Mouse (Mus musculus) embryonic facial prominence, embryonic 11.5 days (tissue): ENCODE results near the gene Tbc1d30. TPM values are rescaled to one million over a fixed set of nuclear protein-coding genes. Genes with fewer than 3 reads are reported as not detected.

ENCODE experiments used
- ATAC-seq: fragments of 200-750 bp; cut with Nextera tagmentation; replicated peaks from 2 replicates; pipeline ENCODE4 v1.8.0; 2017; ENCODE audit warnings: low read depth; ENCODE audit not compliant: insufficient number of reproducible peaks, low FRiP score, low TSS enrichment
- DNase-seq: peaks from one replicate; pipeline ENCODE4 v3.0.0-alpha.2; 2015; ENCODE audit warnings: low spot score
- H3K27ac ChIP-seq: fragments of 300-500 bp; sonication (generic); replicated peaks from 2 replicates; pipeline ENCODE4 v1.5.1; 2014; ENCODE audit warnings: mild to moderate bottlenecking, low read depth, low read length, control low read depth
- H3K27me3 ChIP-seq: fragments of 300-500 bp; sonication (generic); 2 replicates; pipeline ENCODE4 v1.6.1; 2014; ENCODE audit warnings: mild to moderate bottlenecking, low read length, moderate library complexity, mixed read lengths; ENCODE audit not compliant: control insufficient read depth, insufficient read depth
- H3K36me3 ChIP-seq: fragments of 300-500 bp; sonication (generic); replicated peaks from 2 replicates; pipeline ENCODE4 v1.6.1; 2014; ENCODE audit warnings: low read depth, mild to moderate bottlenecking, low read length, moderate library complexity, mixed read lengths; ENCODE audit not compliant: control insufficient read depth, insufficient read depth
- H3K4me1 ChIP-seq: fragments of 300-500 bp; sonication (generic); 2 replicates; pipeline ENCODE4 v1.6.1; 2014; ENCODE audit warnings: low read length, mixed read lengths; ENCODE audit not compliant: control insufficient read depth, insufficient read depth
- H3K4me2 ChIP-seq: fragments of 300-500 bp; sonication (generic); 2 replicates; pipeline ENCODE4 v1.6.1; 2014; ENCODE audit warnings: low read depth, mild to moderate bottlenecking, control low read depth, low read length, moderate library complexity
- H3K4me3 ChIP-seq: fragments of 300-500 bp; sonication (generic); 2 replicates; pipeline ENCODE4 v1.5.1; 2014; ENCODE audit warnings: low read depth, low read length, control low read depth
- H3K9ac ChIP-seq: fragments of 300-500 bp; sonication (generic); replicated peaks from 2 replicates; pipeline ENCODE4 v1.6.1; 2014; ENCODE audit warnings: mild to moderate bottlenecking, control low read depth, low read length
- H3K9me3 ChIP-seq: fragments of 300-500 bp; sonication (generic); replicated peaks from 2 replicates; pipeline ENCODE4 v1.6.1; 2016; ENCODE audit warnings: mild to moderate bottlenecking, low read length, inconsistent platforms, mixed read lengths; ENCODE audit not compliant: control insufficient read depth
- WGBS: fragments of 180-500 bp; shearing (Covaris S2); extraction: QIAGEN DNeasy Blood & Tissue Kit; methylation state at CpG from one replicate; pipeline ENCODE4 v1.1.7; 2014; 5-methylcytosine and 5-hydroxymethylcytosine counted together
- polyA plus RNA-seq: library from polyadenylated mRNA; unstranded; fragments of >200 nt; fragmentation: Nextera tagmentation; extraction: Ambion mirVana; gene quantifications from 2 replicates; pipeline ENCODE4 v1.2.1, GENCODE M21; 2014

Gene Tbc1d30
- polyA plus RNA-seq, 1 experiment from 2014 or later, result 2.7 TPM

GRCm38 (mm10) chr10:121290682-121291078 lies 60.4 kb downstream of the Tbc1d30 start:
- Histone ChIP-seq H3K9ac (no peak overlapping the region), H3K4me2 (no peak overlapping the region), H3K36me3 (no peaks in the 10 kb centered on the region), H3K9me3 (no peaks in the 10 kb centered on the region), H3K27me3 (no peaks in the 10 kb centered on the region), H3K4me3 (no peak overlapping the region), H3K27ac (no peak overlapping the region), H3K4me1 (no peaks in the 10 kb centered on the region)
- 64% methylated on average over 20 of the region's 20 CpGs for WGBS
- DNase-seq, result no peak
- ATAC-seq, result no peak; the same call in 1 of the 2 replicates

- no peak for DNase-seq
- no peak overlapping the region for H3K4me2 ChIP-seq
- no peaks in the 10 kb centered on the region for H3K4me1 ChIP-seq
- no peak overlapping the region for H3K4me3 ChIP-seq
- no peak for ATAC-seq
- no peaks in the 10 kb centered on the region for H3K36me3 ChIP-seq
- no peaks in the 10 kb centered on the region for H3K9me3 ChIP-seq
- 47% methylated on average over 4 of the region's 4 CpGs for WGBS
- H3K9ac ChIP-seq, result no peak overlapping the region
- no peak overlapping the region for H3K27ac ChIP-seq
- no peaks in the 10 kb centered on the region for H3K27me3 ChIP-seq
Observed at GRCm38 (mm10) chr10:121289970-121290681, 61.0 kb downstream of the Tbc1d30 start.

GRCm38 (mm10) chr10:121282926-121283325 lies 68.2 kb downstream of the Tbc1d30 start:
- Histone ChIP-seq H3K4me3 (no peak overlapping the region), H3K4me1 (no peaks in the 10 kb centered on the region), H3K4me2 (no peak overlapping the region), H3K27ac (no peak overlapping the region), H3K9ac (no peak overlapping the region), H3K9me3 (no peaks in the 10 kb centered on the region), H3K36me3 (no peaks in the 10 kb centered on the region), H3K27me3 (no peaks in the 10 kb centered on the region)
- DNase-seq (no peak), ATAC-seq (no peak)
- 87% methylated on average over 6 of the region's 6 CpGs for WGBS

GRCm38 (mm10) chr10:121282436-121282835 lies 68.6 kb downstream of the Tbc1d30 start:
- no peak for DNase-seq
- no peak overlapping the region for H3K27ac ChIP-seq
- 70% methylated on average over 11 of the region's 11 CpGs for WGBS

GRCm38 (mm10) chr10:121280943-121281342 lies 70.1 kb downstream of the Tbc1d30 start:
- Histone ChIP-seq H3K27ac (no peak overlapping the region), H3K4me3 (no peak overlapping the region), H3K27me3 (no peaks in the 10 kb centered on the region), H3K4me2 (no peak overlapping the region), H3K4me1 (no peaks in the 10 kb centered on the region), H3K36me3 (no peaks in the 10 kb centered on the region), H3K9ac (no peak overlapping the region), H3K9me3 (no peaks in the 10 kb centered on the region)
- DNase-seq (no peak), ATAC-seq (no peak)
- WGBS, result 91% methylated on average over 11 of the region's 11 CpGs

More at GRCm38 (mm10) chr10:121282436-121282835, 68.6 kb downstream of the Tbc1d30 start:
- no peak overlapping the region for H3K9ac ChIP-seq
- H3K4me2 ChIP-seq, result no peak overlapping the region
- no peak overlapping the region for H3K4me3 ChIP-seq
- no peaks in the 10 kb centered on the region for H3K27me3 ChIP-seq
- ATAC-seq, result no peak
- no peaks in the 10 kb centered on the region for H3K36me3 ChIP-seq
- no peaks in the 10 kb centered on the region for H3K4me1 ChIP-seq
- H3K9me3 ChIP-seq, result no peaks in the 10 kb centered on the region

GRCm38 (mm10) chr10:121277022-121277471 lies 74.0 kb downstream of the Tbc1d30 start:
- Histone ChIP-seq H3K4me1 (no peaks in the 10 kb centered on the region), H3K4me3 (no peak overlapping the region), H3K9ac (no peak overlapping the region), H3K4me2 (no peak overlapping the region), H3K36me3 (no peaks in the 10 kb centered on the region), H3K9me3 (no peaks in the 10 kb centered on the region), H3K27me3 (no peaks in the 10 kb centered on the region), H3K27ac (no peak overlapping the region)
- WGBS, result 79% methylated on average over 2 of the region's 2 CpGs
- no peak for ATAC-seq
- no peak for DNase-seq

- Histone ChIP-seq H3K36me3 (no peaks in the 10 kb centered on the region; the same call in 1 of the 2 replicates), H3K27me3 (no peaks in the 10 kb centered on the region), H3K27ac (no peak overlapping the region), H3K4me3 (no peak overlapping the region), H3K4me2 (no peak overlapping the region), H3K9me3 (no peaks in the 10 kb centered on the region), H3K4me1 (no peaks in the 10 kb centered on the region), H3K9ac (no peak overlapping the region)
- WGBS, result 89% methylated on average over 1 of the region's 1 CpGs
- no peak for DNase-seq
- no peak for ATAC-seq
Observed at GRCm38 (mm10) chr10:121274964-121275363, 76.1 kb downstream of the Tbc1d30 start.

- Histone ChIP-seq H3K9me3 (no peaks in the 10 kb centered on the region), H3K4me1 (no peaks in the 10 kb centered on the region), H3K9ac (no peak overlapping the region), H3K36me3 (no peaks in the 10 kb centered on the region; the same call in 1 of the 2 replicates), H3K4me2 (no peak overlapping the region), H3K27me3 (no peaks in the 10 kb centered on the region), H3K27ac (no peak overlapping the region), H3K4me3 (no peak overlapping the region)
- WGBS, result 83% methylated on average over 8 of the region's 8 CpGs
- ATAC-seq (no peak), DNase-seq (no peak)
Observed at GRCm38 (mm10) chr10:121271002-121271401, 80.1 kb downstream of the Tbc1d30 start.
